Mouse (Mus musculus) hindbrain, embryonic 14.5 days (tissue): ENCODE results near the gene Traf3ip3. TPM values are rescaled to one million over a fixed set of nuclear protein-coding genes. Genes with fewer than 3 reads are reported as not detected.

ENCODE experiments used
- ATAC-seq: fragments of 200-750 bp; cut with Nextera tagmentation; 2 replicates; pipeline ENCODE4 v1.8.0; 2017; ENCODE audit warnings: moderate number of reproducible peaks, mild to moderate bottlenecking, moderate TSS enrichment, moderate library complexity; ENCODE audit not compliant: low FRiP score
- DNase-seq: peaks from one replicate; pipeline ENCODE4 v3.0.0-alpha.2; 2015; ENCODE audit warnings: low spot score
- H3K27ac ChIP-seq: fragments of 300-500 bp; sonication (generic); 2 replicates; pipeline ENCODE4 v1.5.1; 2014; ENCODE audit warnings: mild to moderate bottlenecking, moderate library complexity
- H3K27me3 ChIP-seq: fragments of 300-500 bp; sonication (generic); 2 replicates; pipeline ENCODE4 v1.6.1; 2014; ENCODE audit warnings: mild to moderate bottlenecking, low read length, mixed read lengths; ENCODE audit not compliant: control insufficient read depth, insufficient read depth
- H3K36me3 ChIP-seq: fragments of 300-500 bp; sonication (generic); replicated peaks from 2 replicates; pipeline ENCODE4 v1.6.1; 2014; ENCODE audit not compliant: control insufficient read depth, insufficient read depth
- H3K4me1 ChIP-seq: fragments of 300-500 bp; sonication (generic); replicated peaks from 2 replicates; pipeline ENCODE4 v1.6.1; 2014; ENCODE audit warnings: antibody characterized with exemption, low read length, mixed read lengths; ENCODE audit not compliant: control insufficient read depth, insufficient read depth
- H3K4me2 ChIP-seq: fragments of 300-500 bp; sonication (generic); replicated peaks from 2 replicates; pipeline ENCODE4 v1.6.1; 2014; ENCODE audit warnings: mild to moderate bottlenecking, moderate library complexity
- H3K4me3 ChIP-seq: fragments of 300-500 bp; sonication (generic); replicated peaks from 2 replicates; pipeline ENCODE4 v1.5.1; 2014; ENCODE audit warnings: mild to moderate bottlenecking, low read length
- H3K9ac ChIP-seq: fragments of 300-500 bp; sonication (generic); 2 replicates; pipeline ENCODE4 v1.6.1; 2014
- H3K9me3 ChIP-seq: fragments of 300-500 bp; sonication (generic); 2 replicates; pipeline ENCODE4 v1.6.1; 2016; ENCODE audit warnings: low read length; ENCODE audit not compliant: control insufficient read depth
- WGBS: fragments of 180-500 bp; shearing (Covaris S2); extraction: QIAGEN DNeasy Blood & Tissue Kit; methylation state at CpG from one replicate; pipeline ENCODE4 v1.1.7; 2014; 5-methylcytosine and 5-hydroxymethylcytosine counted together
- polyA plus RNA-seq: library from polyadenylated mRNA; unstranded; fragments of >200 nt; fragmentation: Nextera tagmentation; extraction: Ambion mirVana; gene quantifications from 2 replicates; pipeline ENCODE4 v1.2.1, GENCODE M21; 2014

Traf3ip3 gene
- polyA plus RNA-seq, 1 experiment from 2014 or later, result 2.1 TPM

- H3K27ac ChIP-seq, result no peak overlapping the region
- 31% methylated on average over 5 of the region's 5 CpGs for WGBS
- no peaks in the 10 kb centered on the region for H3K9me3 ChIP-seq
- H3K27me3 ChIP-seq, result no peaks in the 10 kb centered on the region
- H3K9ac ChIP-seq, result peak overlapping the region; percentile 86
- H3K4me2 ChIP-seq, result peak overlapping the region; percentile 60
- peak overlapping the region; percentile 92 for H3K4me3 ChIP-seq
- DNase-seq (no peak), ATAC-seq (no peak)
- H3K36me3 ChIP-seq, result peaks cover 29% of the 10 kb centered on the region
- peaks cover 13% of the 10 kb centered on the region for H3K4me1 ChIP-seq
These were observed 72.2 kb downstream of the Traf3ip3 start for GRCm38 (mm10) chr1:193129321-193129720.

GRCm38 (mm10) chr1:193128055-193128454 is 73.4 kb downstream of the Traf3ip3 start:
- no peak for DNase-seq
- Histone ChIP-seq H3K4me1 (peaks cover 13% of the 10 kb centered on the region), H3K27ac (no peak overlapping the region), H3K9ac (no peak overlapping the region), H3K4me2 (no peak overlapping the region), H3K27me3 (no peaks in the 10 kb centered on the region), H3K4me3 (no peak overlapping the region), H3K9me3 (no peaks in the 10 kb centered on the region), H3K36me3 (peaks cover 41% of the 10 kb centered on the region)
- no peak for ATAC-seq
- 90% methylated on average over 6 of the region's 6 CpGs for WGBS

GRCm38 (mm10) chr1:193125835-193126234 is 75.7 kb downstream of the Traf3ip3 start:
- Histone ChIP-seq H3K27ac (no peak overlapping the region), H3K27me3 (no peaks in the 10 kb centered on the region), H3K4me3 (no peak overlapping the region), H3K9ac (no peak overlapping the region), H3K4me2 (no peak overlapping the region), H3K36me3 (peaks cover 63% of the 10 kb centered on the region), H3K4me1 (peaks cover 13% of the 10 kb centered on the region), H3K9me3 (no peaks in the 10 kb centered on the region)
- ATAC-seq (no peak), DNase-seq (no peak)
- WGBS, result 82% methylated on average over 4 of the region's 4 CpGs

Other genes with a start within 250 kb of the Traf3ip3 start
- 9.1 and 10.5 TPM in 2 replicates for gene Syt14, start 165.9 kb downstream of the Traf3ip3 start, polyA plus RNA-seq
- 8.0 and 8.4 TPM in 2 replicates for gene Diexf, start 71.4 kb downstream of the Traf3ip3 start, polyA plus RNA-seq
- gene Irf6, start 48.6 kb downstream of the Traf3ip3 start, polyA plus RNA-seq, result 0.63 and 1.0 TPM in 2 replicates
- gene A130010J15Rik, start 33.7 kb downstream of the Traf3ip3 start, polyA plus RNA-seq, result 11.1 and 11.4 TPM in 2 replicates
- 0.18 and 0.31 TPM in 2 replicates for gene Lamb3, start 6.0 kb upstream of the Traf3ip3 start, polyA plus RNA-seq
- not detected in 2 replicates for gene Hsd11b1, start 62.4 kb upstream of the Traf3ip3 start, polyA plus RNA-seq
- gene G0s2, start 71.5 kb upstream of the Traf3ip3 start, polyA plus RNA-seq, result 6.5 and 9.6 TPM in 2 replicates
- 39.9 and 45.2 TPM in 2 replicates for gene Camk1g, start 168.6 kb upstream of the Traf3ip3 start, polyA plus RNA-seq